Mouse (Mus musculus): ENCODE results near the gene Stk39.

The Stk39 gene

GRCm38 (mm10) chr2:68463801-68464200 is 8.3 kb downstream of the Stk39 start:
- no peak for DNase-seq (ENCODE audit: low read depth in 2 of 2, low spot score in 2 of 2)

- no peak for DNase-seq (ENCODE audit: low read depth in 2 of 2, low spot score in 2 of 2)
These were observed 14.0 kb downstream of the Stk39 start for GRCm38 (mm10) chr2:68458115-68458514.

GRCm38 (mm10) chr2:68457455-68458032 is 14.5 kb downstream of the Stk39 start:
- no peak for DNase-seq (ENCODE audit: low read depth in 2 of 2, low spot score in 2 of 2)

DNA sequence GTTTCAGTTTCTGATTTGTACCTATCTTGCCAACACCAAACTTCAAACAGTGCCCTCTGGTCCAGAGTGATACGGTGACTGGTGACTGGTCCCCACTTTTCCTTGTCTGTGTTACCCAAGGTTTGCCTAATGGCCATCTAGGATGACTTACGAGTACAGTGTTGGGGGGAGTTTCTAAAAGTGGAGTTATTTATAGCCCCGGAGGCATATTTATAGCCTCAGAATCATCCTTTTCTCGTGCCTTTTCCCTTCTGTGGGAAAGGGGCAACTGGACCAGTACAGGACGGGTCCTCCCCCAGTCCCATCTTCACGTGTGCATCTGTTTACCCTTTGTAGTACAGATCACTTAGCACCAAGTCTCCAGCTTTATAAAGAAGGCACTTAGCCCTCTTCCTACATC is 15.2 kb downstream of the Stk39 start:
- no peak for DNase-seq (ENCODE audit: low read depth in 2 of 2, low spot score in 2 of 2)

DNA sequence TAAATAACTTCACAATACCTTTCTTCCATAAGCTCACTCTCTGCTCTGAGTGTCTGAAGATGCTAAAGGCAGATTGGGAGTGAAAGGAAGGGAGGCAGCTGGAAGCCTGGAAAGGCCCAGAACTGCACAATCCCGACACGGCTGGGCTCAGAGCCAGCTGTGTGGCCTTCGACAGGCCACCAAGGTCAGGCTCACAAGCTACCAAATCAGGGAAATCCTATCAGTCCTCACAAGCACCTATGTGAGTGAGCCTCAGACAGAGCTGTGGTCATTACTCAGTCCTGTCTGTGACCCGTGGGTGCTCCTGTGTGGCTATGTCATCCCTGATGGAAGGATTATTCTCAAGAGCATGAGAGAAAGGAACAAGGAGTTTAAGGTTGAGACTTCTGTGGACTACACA is 19.7 kb downstream of the Stk39 start:
- no peak for DNase-seq (ENCODE audit: low read depth in 2 of 2, low spot score in 2 of 2)

DNA sequence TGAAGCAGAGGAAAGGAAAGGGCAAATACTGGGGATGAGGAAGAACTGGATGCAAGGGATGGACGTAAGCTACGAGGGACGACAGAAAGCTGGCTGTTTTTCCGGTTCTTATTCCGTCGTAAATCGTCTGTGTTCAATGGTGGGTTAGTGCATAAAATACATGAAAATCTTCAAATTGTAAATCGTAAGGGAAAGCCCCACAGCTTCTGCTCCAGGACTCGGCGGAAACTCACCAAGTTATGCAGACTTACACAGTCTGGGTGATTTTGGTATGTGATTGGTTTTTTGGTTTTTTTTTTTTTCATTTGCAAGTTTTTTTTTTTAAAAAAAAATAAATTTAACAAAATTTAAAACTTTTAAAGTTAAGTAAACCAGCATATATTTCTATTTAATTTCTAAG is 24.0 kb downstream of the Stk39 start:
- DNase-seq (ENCODE audit: low read depth in 2 of 2, low spot score in 2 of 2) = no peak

DNA sequence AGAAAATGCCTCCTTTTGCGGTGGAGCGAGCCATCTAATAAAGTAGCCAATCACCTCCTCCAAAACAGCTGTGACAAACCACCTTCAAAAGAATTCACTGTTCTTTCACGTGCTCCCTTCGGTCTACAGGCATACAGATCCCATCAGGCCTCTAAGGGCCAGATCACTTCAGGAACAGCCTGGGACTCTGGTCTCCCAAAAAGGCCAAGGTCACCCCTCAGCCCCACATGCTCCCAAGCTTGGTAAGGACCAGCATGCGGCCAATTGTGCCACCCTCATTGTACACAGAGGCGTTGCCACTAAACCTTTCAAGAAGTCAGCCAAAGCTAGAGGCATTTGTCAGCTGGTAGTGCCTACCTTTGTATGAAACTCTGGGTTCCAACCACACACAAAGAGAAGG is 28.9 kb downstream of the Stk39 start:
- no peak for DNase-seq (ENCODE audit: low read depth in 2 of 2, low spot score in 2 of 2)

DNA sequence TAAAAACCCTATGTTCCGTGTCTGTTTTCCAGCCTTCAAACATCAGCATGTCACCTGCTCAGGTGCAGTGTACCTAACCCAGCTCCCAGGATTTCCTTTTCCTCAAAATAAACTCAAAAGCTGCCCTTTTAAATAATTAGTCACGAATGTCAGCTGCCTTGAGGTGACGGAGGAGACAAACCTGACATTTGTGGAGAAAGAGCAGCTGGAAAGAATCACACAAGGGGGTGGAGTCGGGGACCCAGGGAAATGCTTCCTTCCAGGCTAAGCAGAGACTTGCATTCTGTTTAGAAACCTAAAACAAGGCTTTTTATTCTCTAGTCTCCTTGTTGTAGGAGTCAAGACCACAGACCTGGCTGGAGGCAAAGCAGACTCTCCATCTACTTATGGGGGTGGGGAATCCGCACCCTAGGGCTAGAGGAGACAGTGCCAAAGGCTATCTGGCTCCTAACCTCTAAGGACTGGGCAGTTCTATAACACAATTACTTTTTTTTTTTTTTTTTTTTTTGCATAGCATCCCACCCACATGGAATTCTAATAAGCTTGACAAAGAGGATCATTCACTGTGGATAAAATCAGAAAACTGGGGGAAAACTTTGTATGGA is 29.9 kb downstream of the Stk39 start:
- DNase-seq (ENCODE audit: low read depth in 2 of 2, low spot score in 2 of 2) = no peak

GRCm38 (mm10) chr2:68439614-68440013 is 32.5 kb downstream of the Stk39 start:
- DNase-seq (ENCODE audit: low read depth in 2 of 2, low spot score in 2 of 2) = no peak

GRCm38 (mm10) chr2:68437920-68438319 is 34.1 kb downstream of the Stk39 start:
- DNase-seq (ENCODE audit: low read depth in 2 of 2, low spot score in 2 of 2) = no peak

- DNase-seq (ENCODE audit: low read depth in 2 of 2, low spot score in 2 of 2) = no peak
These were observed 34.9 kb downstream of the Stk39 start for GRCm38 (mm10) chr2:68437216-68437615.

GRCm38 (mm10) chr2:68436305-68436704 is 35.8 kb downstream of the Stk39 start:
- no peak for DNase-seq (ENCODE audit: low read depth in 2 of 2, low spot score in 2 of 2)

DNA sequence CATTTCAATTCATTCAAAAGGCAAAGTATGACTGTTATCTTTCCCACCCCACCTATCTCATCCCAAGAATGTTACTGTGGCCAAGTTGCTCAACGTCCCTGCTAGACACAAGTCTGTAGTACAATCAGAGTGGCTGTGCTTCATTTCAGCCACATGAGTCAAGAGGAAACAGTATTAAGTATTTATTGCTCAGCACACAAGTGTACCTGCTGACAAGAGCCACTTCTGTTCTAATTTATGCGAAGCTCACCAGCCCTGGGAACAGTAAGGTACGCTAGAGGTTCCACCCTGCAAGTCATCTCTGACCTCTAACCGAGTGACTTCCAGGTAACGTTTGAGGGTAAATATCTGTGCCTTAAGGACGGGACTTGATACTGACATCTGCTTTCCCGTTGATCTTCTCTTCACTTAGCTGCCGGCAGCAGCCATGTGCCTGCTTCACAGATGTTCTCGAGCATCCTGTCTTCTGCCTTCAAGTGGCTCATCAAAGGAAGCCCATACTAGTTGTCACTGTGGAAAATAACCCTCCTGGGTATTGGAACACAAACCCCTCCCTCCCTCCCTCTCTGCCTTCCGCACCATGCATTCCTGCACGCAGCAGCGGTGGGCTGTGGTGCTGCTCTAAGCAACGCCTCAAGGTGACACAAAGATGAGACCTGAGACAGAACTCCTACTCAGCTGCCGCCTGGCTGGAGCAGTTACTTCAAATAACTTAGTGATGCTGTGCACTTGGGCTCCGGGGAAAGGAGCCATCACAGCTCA is 36.4 kb downstream of the Stk39 start:
- DNase-seq (ENCODE audit: low read depth in 2 of 2, low spot score in 2 of 2) = peak; percentile 42 to 48

DNA sequence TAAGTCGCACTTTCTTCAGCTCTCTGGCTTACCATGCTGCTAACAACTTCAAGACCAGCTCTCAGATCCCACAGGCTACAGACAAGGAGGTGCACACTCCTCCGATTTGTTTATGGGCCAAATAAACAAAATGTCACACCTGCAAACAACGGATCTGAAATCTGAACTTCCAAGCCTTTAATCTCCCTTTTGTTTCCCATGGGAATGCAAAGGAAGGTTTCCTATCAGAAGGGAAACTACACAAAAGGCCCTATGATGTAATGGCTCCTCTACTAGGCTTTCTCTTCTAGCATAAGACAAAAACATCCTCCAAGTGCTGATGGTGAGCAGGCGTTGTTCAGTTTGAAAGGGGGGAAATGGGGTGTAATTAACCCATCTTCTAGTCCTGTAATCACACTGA is 37.1 kb downstream of the Stk39 start:
- no peak for DNase-seq (ENCODE audit: low read depth in 2 of 2, low spot score in 2 of 2)

- no peak for DNase-seq (ENCODE audit: low read depth in 2 of 2, low spot score in 2 of 2)
These were observed 37.5 kb downstream of the Stk39 start for GRCm38 (mm10) chr2:68434576-68434975.

GRCm38 (mm10) chr2:68433736-68434312 is 38.2 kb downstream of the Stk39 start:
- no peak for DNase-seq (ENCODE audit: low read depth in 2 of 2, low spot score in 2 of 2)

GRCm38 (mm10) chr2:68432834-68433233 is 39.2 kb downstream of the Stk39 start:
- no peak for DNase-seq (ENCODE audit: low read depth in 2 of 2, low spot score in 2 of 2)

GRCm38 (mm10) chr2:68431024-68431962 is 40.8 kb downstream of the Stk39 start:
- DNase-seq (ENCODE audit: low read depth in 2 of 2, low spot score in 2 of 2) = no peak

- DNase-seq (ENCODE audit: low read depth in 2 of 2, low spot score in 2 of 2) = peak; percentile 48 to 64
These were observed 41.6 kb downstream of the Stk39 start for GRCm38 (mm10) chr2:68430493-68430892.

DNA sequence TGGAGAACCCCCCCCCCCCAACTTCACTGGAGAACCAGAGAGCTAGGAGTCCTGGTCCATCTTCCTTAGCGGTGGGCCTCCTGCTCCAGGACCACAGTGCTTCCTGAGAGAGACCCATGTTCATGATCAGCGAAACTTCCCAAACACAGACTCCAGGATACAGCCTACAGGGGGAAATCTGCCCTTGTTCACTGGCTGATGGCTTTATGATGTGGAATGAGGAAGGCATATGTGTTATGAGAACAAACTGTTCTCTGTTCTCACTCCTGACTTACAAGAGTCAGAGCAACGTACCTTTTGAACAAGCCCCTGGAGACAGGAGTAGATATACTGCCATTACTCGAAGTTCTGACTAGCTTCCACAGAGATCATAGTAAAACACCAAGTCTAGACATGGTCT is 42.6 kb downstream of the Stk39 start:
- no peak for DNase-seq (ENCODE audit: low read depth in 2 of 2, low spot score in 2 of 2)

- no peak for DNase-seq (ENCODE audit: low read depth in 2 of 2, low spot score in 2 of 2)
These were observed 45.0 kb downstream of the Stk39 start for GRCm38 (mm10) chr2:68426977-68427577.

Data from CD8-positive naive resting alpha-beta T cell, adult 2 months (primary cell).